Mouse (Mus musculus): ENCODE measurements around the gene Malrd1. TPM values are rescaled to one million over a fixed set of nuclear protein-coding genes. Genes with fewer than 3 reads are reported as not detected.

Malrd1 gene
- polyA plus RNA-seq, 1 experiment from 2014 or later: not detected

DNA sequence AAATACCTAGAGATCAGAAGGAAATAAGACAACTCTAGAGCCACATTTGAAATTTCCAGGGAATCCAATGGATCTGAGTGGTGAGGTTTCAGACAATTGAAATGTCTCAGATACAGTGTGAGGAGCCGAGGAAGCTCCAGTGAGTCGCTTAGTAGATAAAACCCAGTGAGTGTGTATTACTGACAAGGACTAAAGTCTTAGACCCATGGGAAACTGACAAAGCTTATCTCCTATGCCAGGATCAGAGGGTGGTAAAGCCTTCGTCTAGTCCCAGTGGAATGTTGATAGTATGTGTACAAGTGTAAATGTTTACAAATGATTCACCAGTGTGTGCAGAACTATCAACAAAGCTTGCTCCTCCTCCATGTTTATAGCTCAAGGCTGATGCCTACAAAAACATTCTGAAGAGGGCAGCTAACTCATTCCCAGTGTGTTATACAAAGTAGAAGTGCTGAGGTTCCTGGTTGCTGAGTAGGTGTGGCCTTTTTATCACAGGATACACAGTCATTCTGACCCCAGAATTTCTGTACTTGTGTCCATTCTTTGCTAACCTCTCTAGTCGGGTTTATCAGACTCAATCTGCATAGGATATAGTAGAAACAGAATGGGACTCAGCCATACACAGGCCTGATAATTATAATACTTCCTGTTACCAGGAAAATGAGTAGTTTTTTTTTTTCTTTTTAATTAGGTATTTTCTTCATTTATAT is 218.9 kb downstream of the Malrd1 start:
- no peak overlapping the region for H3K4me2 ChIP-seq
- ATAC-seq (replicated peaks; ENCODE audit: low FRiP score) (peak; percentile 82), DNase-seq (ENCODE audit: low spot score) (no peak)
- H3K27ac ChIP-seq (ENCODE audit: low read depth, low read length): no peak overlapping the region
- no peaks in the 10 kb centered on the region for H3K9me3 ChIP-seq (ENCODE audit: control insufficient read depth, low read length)
- H3K4me3 ChIP-seq (ENCODE audit: low read depth, low read length): no peak overlapping the region
- no peaks in the 10 kb centered on the region for H3K27me3 ChIP-seq (replicated peaks; ENCODE audit: control insufficient read depth, insufficient read depth, low read length)
- WGBS: 32% methylated on average over 4 of the region's 4 CpGs
- H3K9ac ChIP-seq (ENCODE audit: low read depth, low read length): no peak overlapping the region
- no peaks in the 10 kb centered on the region for H3K4me1 ChIP-seq (replicated peaks; ENCODE audit: control insufficient read depth, insufficient read depth, low read length)
- no peaks in the 10 kb centered on the region for H3K36me3 ChIP-seq (ENCODE audit: control insufficient read depth, insufficient read depth, low read length)

DNA sequence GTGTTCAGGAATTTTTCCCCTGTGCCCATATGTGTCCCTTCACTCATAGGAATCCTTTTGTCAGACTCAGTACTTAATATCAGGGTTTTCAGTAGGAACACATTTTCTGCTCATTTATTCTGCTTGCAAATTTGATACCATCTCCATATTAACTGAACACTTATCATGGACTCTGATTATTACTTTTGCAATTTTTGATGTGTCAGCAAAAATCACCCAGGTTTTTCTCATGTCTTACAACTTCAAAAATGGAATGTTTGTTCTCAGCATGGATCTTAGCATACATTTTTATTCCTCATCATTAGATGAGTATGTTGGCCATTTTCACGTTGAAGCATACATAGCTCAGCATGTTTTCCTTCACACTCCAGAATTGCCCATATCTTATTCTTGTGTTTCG is 258.5 kb downstream of the Malrd1 start:
- Histone ChIP-seq H3K4me3 (ENCODE audit: low read depth, low read length) (no peak overlapping the region), H3K27me3 (replicated peaks; ENCODE audit: control insufficient read depth, insufficient read depth, low read length) (no peaks in the 10 kb centered on the region), H3K27ac (ENCODE audit: low read depth, low read length) (no peak overlapping the region), H3K36me3 (ENCODE audit: control insufficient read depth, insufficient read depth, low read length) (no peaks in the 10 kb centered on the region), H3K9me3 (ENCODE audit: control insufficient read depth, low read length) (no peaks in the 10 kb centered on the region), H3K9ac (ENCODE audit: low read depth, low read length) (no peak overlapping the region), H3K4me2 (no peak overlapping the region), H3K4me1 (replicated peaks; ENCODE audit: control insufficient read depth, insufficient read depth, low read length) (no peaks in the 10 kb centered on the region)
- ATAC-seq (replicated peaks; ENCODE audit: low FRiP score) (no peak), DNase-seq (ENCODE audit: low spot score) (no peak)
- 72% methylated on average over 2 of the region's 2 CpGs for WGBS

DNA sequence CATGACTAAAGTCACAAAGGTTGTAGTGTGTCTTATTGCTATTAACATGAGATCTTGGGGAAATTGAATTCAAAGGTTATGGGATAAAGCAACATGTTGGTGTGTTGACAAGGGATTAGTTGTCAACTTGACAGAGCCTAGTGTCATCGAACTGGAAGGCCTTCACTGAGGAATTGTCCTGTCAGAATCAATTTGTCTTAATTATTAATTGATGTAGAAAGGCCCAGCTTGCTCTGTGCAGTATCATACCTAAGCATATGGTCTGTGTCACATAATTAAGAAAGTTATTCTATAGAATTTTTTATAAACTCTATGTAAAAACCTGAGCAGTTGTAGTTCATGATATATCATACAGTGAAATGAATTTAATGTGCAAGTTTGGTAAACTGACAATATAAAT is 289.4 kb downstream of the Malrd1 start:
- H3K9me3 ChIP-seq (ENCODE audit: control insufficient read depth, low read length): no peaks in the 10 kb centered on the region
- no peaks in the 10 kb centered on the region for H3K27me3 ChIP-seq (replicated peaks; ENCODE audit: control insufficient read depth, insufficient read depth, low read length)
- no peak overlapping the region for H3K4me2 ChIP-seq
- no peak overlapping the region for H3K4me3 ChIP-seq (ENCODE audit: low read depth, low read length)
- ATAC-seq (replicated peaks; ENCODE audit: low FRiP score) (no peak), DNase-seq (ENCODE audit: low spot score) (no peak)
- 51% methylated on average over 1 of the region's 1 CpGs for WGBS
- H3K9ac ChIP-seq (ENCODE audit: low read depth, low read length): no peak overlapping the region
- H3K4me1 ChIP-seq (replicated peaks; ENCODE audit: control insufficient read depth, insufficient read depth, low read length): no peaks in the 10 kb centered on the region
- no peak overlapping the region for H3K27ac ChIP-seq (ENCODE audit: low read depth, low read length)
- H3K36me3 ChIP-seq (ENCODE audit: control insufficient read depth, insufficient read depth, low read length): no peaks in the 10 kb centered on the region

DNA sequence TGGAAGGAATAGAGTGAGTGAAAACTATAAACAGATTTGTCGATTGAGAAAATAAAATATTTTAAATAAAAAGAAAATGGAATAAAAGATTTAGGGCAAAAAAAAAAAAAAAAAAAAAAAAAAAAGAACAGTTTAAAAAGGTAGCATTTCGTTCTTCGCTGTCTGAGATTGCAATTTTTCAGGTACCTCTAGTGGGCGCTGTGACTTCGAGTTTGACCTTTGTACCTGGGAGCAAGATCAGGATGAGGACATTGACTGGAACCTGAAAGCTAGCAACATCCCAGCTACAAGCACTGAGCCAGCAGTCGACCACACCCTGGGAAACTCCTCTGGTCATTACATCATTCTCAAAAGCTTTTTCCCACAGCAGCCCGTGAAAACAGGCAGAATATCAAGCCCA is 343.1 kb downstream of the Malrd1 start:
- H3K27ac ChIP-seq (ENCODE audit: low read depth, low read length): no peak overlapping the region
- no peaks in the 10 kb centered on the region for H3K9me3 ChIP-seq (ENCODE audit: control insufficient read depth, low read length)
- no peak overlapping the region for H3K4me2 ChIP-seq
- no peak for DNase-seq (ENCODE audit: low spot score)
- H3K4me1 ChIP-seq (replicated peaks; ENCODE audit: control insufficient read depth, insufficient read depth, low read length): no peaks in the 10 kb centered on the region
- WGBS: 24% methylated on average over 7 of the region's 7 CpGs
- ATAC-seq (replicated peaks; ENCODE audit: low FRiP score): no peak
- H3K36me3 ChIP-seq (ENCODE audit: control insufficient read depth, insufficient read depth, low read length): no peaks in the 10 kb centered on the region
- no peak overlapping the region for H3K9ac ChIP-seq (ENCODE audit: low read depth, low read length)
- H3K4me3 ChIP-seq (ENCODE audit: low read depth, low read length): no peak overlapping the region
- no peaks in the 10 kb centered on the region for H3K27me3 ChIP-seq (replicated peaks; ENCODE audit: control insufficient read depth, insufficient read depth, low read length)

DNA sequence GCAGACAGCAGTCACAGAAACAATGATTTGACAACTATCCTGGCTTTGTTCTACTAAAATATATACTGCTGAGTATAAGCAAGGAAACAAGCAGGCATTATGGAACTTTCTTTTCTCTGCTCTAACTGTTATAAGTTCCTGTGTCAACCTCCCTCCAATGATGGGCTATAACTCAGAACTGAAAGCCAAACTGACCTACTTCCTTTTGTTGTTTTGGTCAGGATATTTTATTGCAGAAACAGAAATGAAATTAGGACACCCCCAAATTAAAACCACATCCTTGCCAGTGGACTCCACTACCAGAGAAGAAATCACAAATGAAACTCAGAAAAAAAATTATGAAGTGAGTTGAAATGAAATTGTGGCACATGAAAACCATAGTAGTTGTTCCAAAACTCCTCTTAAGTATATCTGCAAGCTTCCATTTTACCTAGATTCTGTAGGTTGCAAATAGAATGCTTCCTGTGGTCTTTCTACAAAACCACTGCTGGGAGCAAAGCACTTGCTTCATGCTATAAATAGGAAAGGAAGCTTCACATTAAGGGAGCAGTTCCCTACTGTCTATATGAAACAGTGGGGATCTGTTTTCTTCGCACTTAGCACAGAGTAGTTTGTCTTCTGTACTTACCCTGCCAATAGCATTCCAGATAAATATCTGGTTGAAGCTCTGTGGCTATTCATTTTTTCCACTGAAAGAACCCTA is 367.3 kb downstream of the Malrd1 start:
- H3K4me1 ChIP-seq (replicated peaks; ENCODE audit: control insufficient read depth, insufficient read depth, low read length): no peaks in the 10 kb centered on the region
- H3K27ac ChIP-seq (ENCODE audit: low read depth, low read length): no peak overlapping the region
- no peak overlapping the region for H3K4me3 ChIP-seq (ENCODE audit: low read depth, low read length)
- no peaks in the 10 kb centered on the region for H3K27me3 ChIP-seq (replicated peaks; ENCODE audit: control insufficient read depth, insufficient read depth, low read length)
- ATAC-seq (replicated peaks; ENCODE audit: low FRiP score) (no peak), DNase-seq (ENCODE audit: low spot score) (no peak)
- H3K4me2 ChIP-seq: no peak overlapping the region
- H3K9ac ChIP-seq (ENCODE audit: low read depth, low read length): no peak overlapping the region
- WGBS: 53% methylated on average over 1 of the region's 1 CpGs
- no peaks in the 10 kb centered on the region for H3K9me3 ChIP-seq (ENCODE audit: control insufficient read depth, low read length)
- H3K36me3 ChIP-seq (ENCODE audit: control insufficient read depth, insufficient read depth, low read length): no peaks in the 10 kb centered on the region

DNA sequence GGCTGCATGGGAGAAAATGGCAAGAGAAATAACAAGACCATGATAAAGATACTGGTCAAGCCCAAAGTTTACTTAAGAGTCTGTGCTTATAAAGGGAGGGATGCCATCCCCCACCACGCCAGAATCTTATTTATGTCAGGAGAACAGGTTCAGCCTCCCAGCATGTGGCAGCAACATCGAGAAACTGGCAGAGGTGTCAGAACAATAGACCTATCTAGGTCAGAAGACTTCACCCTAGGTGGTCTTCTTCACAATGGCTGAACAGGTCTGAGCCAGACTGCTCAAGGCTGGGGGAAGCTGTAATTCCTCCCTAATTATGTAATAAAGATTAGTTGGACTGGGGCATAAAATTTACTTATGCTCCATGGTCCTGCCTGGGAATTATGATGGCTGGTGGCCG is 399.2 kb downstream of the Malrd1 start:
- ATAC-seq (replicated peaks; ENCODE audit: low FRiP score) (no peak), DNase-seq (ENCODE audit: low spot score) (no peak)
- H3K4me1 ChIP-seq (replicated peaks; ENCODE audit: control insufficient read depth, insufficient read depth, low read length): no peaks in the 10 kb centered on the region
- no peak overlapping the region for H3K9ac ChIP-seq (ENCODE audit: low read depth, low read length)
- no peak overlapping the region for H3K27ac ChIP-seq (ENCODE audit: low read depth, low read length)
- H3K9me3 ChIP-seq (ENCODE audit: control insufficient read depth, low read length): no peaks in the 10 kb centered on the region
- H3K27me3 ChIP-seq (replicated peaks; ENCODE audit: control insufficient read depth, insufficient read depth, low read length): no peaks in the 10 kb centered on the region
- H3K4me2 ChIP-seq: no peak overlapping the region
- no peaks in the 10 kb centered on the region for H3K36me3 ChIP-seq (ENCODE audit: control insufficient read depth, insufficient read depth, low read length)
- H3K4me3 ChIP-seq (ENCODE audit: low read depth, low read length): no peak overlapping the region
- WGBS: 47% methylated on average over 3 of the region's 3 CpGs

DNA sequence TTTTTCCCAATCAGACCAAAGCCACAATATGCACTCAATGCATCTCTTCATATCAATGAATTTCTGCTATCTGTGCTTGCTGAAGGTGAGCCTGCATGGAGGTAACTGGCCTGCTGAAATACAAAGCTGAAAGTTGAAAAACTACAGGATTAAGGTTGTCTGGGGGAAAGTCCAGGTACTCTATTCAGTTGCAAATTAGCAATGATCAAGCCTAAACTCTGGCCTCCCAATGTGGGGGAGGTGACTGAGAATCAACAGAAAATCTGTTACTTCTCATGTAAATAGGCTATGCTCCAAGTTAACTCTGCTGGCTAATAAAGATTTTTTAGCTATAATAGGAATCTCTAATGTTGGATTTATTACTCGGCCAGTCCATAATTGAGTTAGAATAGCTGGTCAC is 399.8 kb downstream of the Malrd1 start:
- 69% methylated on average over 1 of the region's 1 CpGs for WGBS
- Histone ChIP-seq H3K4me1 (replicated peaks; ENCODE audit: control insufficient read depth, insufficient read depth, low read length) (no peaks in the 10 kb centered on the region), H3K27me3 (replicated peaks; ENCODE audit: control insufficient read depth, insufficient read depth, low read length) (no peaks in the 10 kb centered on the region), H3K9me3 (ENCODE audit: control insufficient read depth, low read length) (no peaks in the 10 kb centered on the region), H3K27ac (ENCODE audit: low read depth, low read length) (no peak overlapping the region), H3K4me2 (no peak overlapping the region), H3K36me3 (ENCODE audit: control insufficient read depth, insufficient read depth, low read length) (no peaks in the 10 kb centered on the region), H3K4me3 (ENCODE audit: low read depth, low read length) (no peak overlapping the region), H3K9ac (ENCODE audit: low read depth, low read length) (no peak overlapping the region)
- ATAC-seq (replicated peaks; ENCODE audit: low FRiP score) (no peak), DNase-seq (ENCODE audit: low spot score) (no peak)

DNA sequence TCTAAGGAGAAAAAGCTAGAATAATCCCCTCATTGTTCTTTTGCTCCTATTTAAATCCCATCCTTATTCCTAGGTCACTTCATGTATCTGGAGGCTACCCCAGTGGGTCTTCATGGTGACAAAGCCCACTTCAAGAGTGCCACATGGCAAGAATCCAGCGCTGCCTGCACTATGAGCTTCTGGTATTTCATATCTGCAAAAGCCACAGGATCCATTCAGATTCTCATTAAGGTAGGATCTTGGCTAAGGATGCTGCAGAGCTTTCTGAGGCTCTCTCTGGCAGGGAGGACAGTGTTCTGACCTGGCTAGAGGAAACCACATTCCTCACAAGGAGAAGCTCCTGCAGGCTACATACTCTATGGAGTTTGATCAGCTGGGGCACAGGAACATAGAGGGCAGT is 405.2 kb downstream of the Malrd1 start:
- no peaks in the 10 kb centered on the region for H3K27me3 ChIP-seq (replicated peaks; ENCODE audit: control insufficient read depth, insufficient read depth, low read length)
- H3K9me3 ChIP-seq (ENCODE audit: control insufficient read depth, low read length): no peaks in the 10 kb centered on the region
- DNase-seq (ENCODE audit: low spot score) (no peak), ATAC-seq (replicated peaks; ENCODE audit: low FRiP score) (no peak)
- WGBS: 80% methylated on average over 1 of the region's 1 CpGs
- H3K4me1 ChIP-seq (replicated peaks; ENCODE audit: control insufficient read depth, insufficient read depth, low read length): no peaks in the 10 kb centered on the region
- H3K4me2 ChIP-seq: no peak overlapping the region
- H3K9ac ChIP-seq (ENCODE audit: low read depth, low read length): no peak overlapping the region
- no peak overlapping the region for H3K4me3 ChIP-seq (ENCODE audit: low read depth, low read length)
- no peak overlapping the region for H3K27ac ChIP-seq (ENCODE audit: low read depth, low read length)
- no peaks in the 10 kb centered on the region for H3K36me3 ChIP-seq (ENCODE audit: control insufficient read depth, insufficient read depth, low read length)

DNA sequence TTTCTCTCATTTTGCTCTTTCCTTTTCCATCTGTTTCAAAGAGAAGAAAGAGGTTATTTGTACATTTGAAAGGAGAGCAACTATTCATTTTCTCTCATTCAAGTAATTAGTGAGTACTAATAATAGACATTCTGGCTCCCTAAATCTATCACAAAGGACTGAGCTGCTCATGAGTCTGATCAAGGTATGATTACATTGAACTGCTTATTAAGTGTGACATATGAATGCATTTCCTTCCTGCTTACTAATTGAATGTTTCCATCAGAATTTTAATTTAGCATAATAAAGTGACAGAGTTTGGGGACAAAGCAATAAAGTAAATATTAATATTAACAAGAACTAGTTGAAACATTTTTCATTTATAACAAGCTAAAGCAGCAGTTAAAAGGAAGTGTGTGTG is 405.6 kb downstream of the Malrd1 start:
- Histone ChIP-seq H3K9ac (ENCODE audit: low read depth, low read length) (no peak overlapping the region), H3K27ac (ENCODE audit: low read depth, low read length) (no peak overlapping the region), H3K27me3 (replicated peaks; ENCODE audit: control insufficient read depth, insufficient read depth, low read length) (no peaks in the 10 kb centered on the region), H3K9me3 (ENCODE audit: control insufficient read depth, low read length) (no peaks in the 10 kb centered on the region), H3K36me3 (ENCODE audit: control insufficient read depth, insufficient read depth, low read length) (no peaks in the 10 kb centered on the region), H3K4me2 (no peak overlapping the region), H3K4me3 (ENCODE audit: low read depth, low read length) (no peak overlapping the region), H3K4me1 (replicated peaks; ENCODE audit: control insufficient read depth, insufficient read depth, low read length) (no peaks in the 10 kb centered on the region)
- DNase-seq (ENCODE audit: low spot score) (no peak), ATAC-seq (replicated peaks; ENCODE audit: low FRiP score) (no peak)

All from liver, embryonic 11.5 days (tissue).